Mouse (Mus musculus): ENCODE data around the gene Polr2a. TPM values are rescaled to one million over a fixed set of nuclear protein-coding genes. Genes with fewer than 3 reads are reported as not detected.
A peak's percentile ranks its signal among the peaks of the same experiment; 100 is the strongest.
"Not testable (repeated sequence)": the region's sequence is repeated elsewhere in the genome, so short reads cannot be mapped to it uniquely, and the experiment has no call there.

Polr2a gene
- total RNA-seq, 2 experiments from 2014 or later = 54.3 to 54.4 TPM

GRCm38 (mm10) chr11:69712954-69713672, 45.3 kb downstream of the Polr2a start:
- intact Hi-C loops (cut with DNase I) = no loop called here
- no peak for DNase-seq (ENCODE audit: low spot score in 2 of 2)

- DNase-seq (ENCODE audit: low spot score in 2 of 2) = no peak
- intact Hi-C loops (cut with DNase I) = no loop called here
Observed at GRCm38 (mm10) chr11:69711082-69711481, 47.4 kb downstream of the Polr2a start.

- DNase-seq (ENCODE audit: low spot score in 2 of 2) = no peak
- intact Hi-C loops (cut with DNase I) = no loop called here
Observed at GRCm38 (mm10) chr11:69710470-69710869, 48.0 kb downstream of the Polr2a start.

- no peak for DNase-seq (ENCODE audit: low spot score in 2 of 2)
- intact Hi-C loops (cut with DNase I) = no loop called here
Observed at GRCm38 (mm10) chr11:69709554-69710446, 48.6 kb downstream of the Polr2a start.

- no peak for DNase-seq (ENCODE audit: low spot score in 2 of 2)
- intact Hi-C loops (cut with DNase I) = no loop called here
Observed at GRCm38 (mm10) chr11:69708614-69709265, 49.7 kb downstream of the Polr2a start.

GRCm38 (mm10) chr11:69707873-69708381, 50.5 kb downstream of the Polr2a start:
- intact Hi-C loops (cut with DNase I) = no loop called here
- no peak for DNase-seq (ENCODE audit: low spot score in 2 of 2)

GRCm38 (mm10) chr11:69707480-69707847, 51.0 kb downstream of the Polr2a start:
- DNase-seq (ENCODE audit: low spot score in 2 of 2) = no peak
- intact Hi-C loops (cut with DNase I) = no loop called here

GRCm38 (mm10) chr11:69706775-69707479, 51.5 kb downstream of the Polr2a start:
- intact Hi-C loops (cut with DNase I) = no loop called here
- DNase-seq (ENCODE audit: low spot score in 2 of 2) = no peak

- intact Hi-C loops (cut with DNase I) = no loop called here
- DNase-seq (ENCODE audit: low spot score in 2 of 2) = no peak
Observed at GRCm38 (mm10) chr11:69704613-69705010, 53.8 kb downstream of the Polr2a start.

- DNase-seq (ENCODE audit: low spot score in 2 of 2) = no peak
Observed at GRCm38 (mm10) chr11:69703814-69704612, 54.4 kb downstream of the Polr2a start.

GRCm38 (mm10) chr11:69703381-69703780, 55.1 kb downstream of the Polr2a start:
- intact Hi-C loops (cut with DNase I); DNase-seq (ENCODE audit: low spot score in 2 of 2): not testable (repeated sequence)

More at GRCm38 (mm10) chr11:69703814-69704612, 54.4 kb downstream of the Polr2a start:
- intact Hi-C loops (cut with DNase I) = no loop called here

GRCm38 (mm10) chr11:69702886-69703285, 55.6 kb downstream of the Polr2a start:
- intact Hi-C loops (cut with DNase I); DNase-seq (ENCODE audit: low spot score in 2 of 2): not testable (repeated sequence)

- intact Hi-C loops (cut with DNase I) = no loop called here
Observed at GRCm38 (mm10) chr11:69699595-69699994, 58.8 kb downstream of the Polr2a start.

GRCm38 (mm10) chr11:69698574-69698973, 59.9 kb downstream of the Polr2a start:
- no peak for DNase-seq (ENCODE audit: low spot score in 2 of 2)
- intact Hi-C loops (cut with DNase I) = no loop called here

More at GRCm38 (mm10) chr11:69699595-69699994, 58.8 kb downstream of the Polr2a start:
- no peak for DNase-seq (ENCODE audit: low spot score in 2 of 2)

- DNase-seq (ENCODE audit: low spot score in 2 of 2) = no peak
- intact Hi-C loops (cut with DNase I) = no loop called here
Observed at GRCm38 (mm10) chr11:69697396-69697795, 61.0 kb downstream of the Polr2a start.

GRCm38 (mm10) chr11:69695361-69696181, 62.9 kb downstream of the Polr2a start, which contains the start of the genes Tnfsf12 and Tnfsfm13:
TSS of gene Tnfsf12 (minus strand) at chr11:69695849.
TSS of gene Tnfsfm13 (minus strand) at chr11:69696098.
- DNase-seq (ENCODE audit: low spot score in 2 of 2) = peak in 1 of 2 experiments; percentile 53

GRCm38 (mm10) chr11:69695046-69695360, 63.4 kb downstream of the Polr2a start:
- DNase-seq (ENCODE audit: low spot score in 2 of 2) = peak in 1 of 2 experiments; percentile 73
- intact Hi-C loops (cut with DNase I) = no loop called here

More at GRCm38 (mm10) chr11:69695361-69696181, 62.9 kb downstream of the Polr2a start, which contains the start of the genes Tnfsf12 and Tnfsfm13:
- intact Hi-C loops (cut with DNase I) = no loop called here

Measured in left cerebral cortex, postnatal 14 days (tissue).